Mouse (Mus musculus): ENCODE data around the gene Edem2. TPM values are rescaled to one million over a fixed set of nuclear protein-coding genes. Genes with fewer than 3 reads are reported as not detected.

Edem2 gene
- total RNA-seq (2018; cell fraction: chromatin; rRNA removed): 10 to 100 TPM; 28.7 to 84.5 (median 47.7) TPM
- 10 to 100 TPM; 34.0 to 58.4 (median 43.3) TPM for total RNA-seq (2018; cell fraction: cytosol; rRNA removed)
- total RNA-seq (2018; cell fraction: nucleus; rRNA removed): 10 to 100 TPM; 37.8 to 79.0 (median 50.3) TPM
- 36.4 to 53.2 TPM (median 42.4 TPM) in 3 replicates for polyA plus RNA-seq (2018)

DNA sequence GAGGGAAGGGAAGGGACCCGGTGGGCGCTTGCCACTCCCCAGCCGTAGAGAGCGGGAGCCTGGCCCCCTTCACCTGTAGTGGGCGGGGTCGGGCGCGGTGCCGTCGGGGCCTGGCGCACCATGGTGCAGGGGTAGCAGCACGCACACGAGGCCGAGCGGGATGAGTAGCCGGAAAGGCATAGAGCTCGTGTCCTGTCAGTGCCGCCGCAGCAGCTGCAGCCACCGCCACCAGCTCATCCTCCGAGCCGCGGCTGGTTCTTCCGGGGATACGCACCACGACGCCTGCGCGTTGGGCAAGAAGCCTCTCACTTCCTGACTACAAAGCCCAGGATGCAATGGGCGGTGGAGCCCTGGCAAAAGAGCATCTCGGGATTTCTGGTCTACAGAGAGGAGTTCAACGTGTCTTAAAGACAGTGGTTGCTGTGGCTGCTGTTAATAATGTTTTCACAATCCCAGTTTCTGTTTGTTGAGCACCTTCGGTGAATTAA lies at the start of gene Edem2:
Edem2 (minus strand) TSS at position 318 of the 488 bp plus-strand sequence.
- whole genome bisulfite sequencing (ENCODE audit: missing documents): under 1% methylated on average over 33 of the region's 33 CpGs
- H3K27ac ChIP-seq: no peak within 1 kb of the TSS
- H3K79me2 ChIP-seq (ENCODE audit: inconsistent target): peaks cover 18% of the 10 kb centered on the region; the same call in 1 of the 2 replicates
- H3K4me3 ChIP-seq (ENCODE audit: inconsistent target): peak within 1 kb of the TSS; percentile 79
- 0 out of 2 replicates have a peak, but pooled peaks cover 2% of the 10 kb centered on the region for H3K36me3 ChIP-seq (ENCODE audit: inconsistent target)

DNA sequence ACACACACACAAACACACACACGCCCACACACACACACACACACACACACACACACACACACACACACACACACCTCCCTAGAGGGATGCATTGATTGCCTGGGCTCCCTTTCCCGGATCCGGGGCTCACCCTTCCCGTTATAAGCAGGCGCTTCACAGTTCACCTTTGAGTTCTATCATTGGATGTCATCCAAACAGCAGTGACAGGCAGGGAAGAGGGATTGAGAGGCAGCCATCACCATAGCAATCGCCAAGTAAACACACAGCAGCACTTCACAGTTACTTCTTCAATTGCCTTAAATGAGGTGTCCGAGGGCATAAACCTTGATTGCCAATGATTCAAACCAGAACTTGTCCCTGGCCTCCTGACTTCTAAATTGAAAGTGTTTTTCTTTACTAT lies 49.8 kb upstream of the Edem2 start:
- WGBS (ENCODE audit: missing documents): 47% methylated on average over 5 of the region's 7 CpGs
- no peaks in the 10 kb centered on the region for H3K79me2 ChIP-seq (ENCODE audit: inconsistent target)
- no peak overlapping the region for H3K27ac ChIP-seq
- no peaks in the 10 kb centered on the region for H3K36me3 ChIP-seq (ENCODE audit: inconsistent target)
- no peak overlapping the region for H3K4me3 ChIP-seq (ENCODE audit: inconsistent target)

DNA sequence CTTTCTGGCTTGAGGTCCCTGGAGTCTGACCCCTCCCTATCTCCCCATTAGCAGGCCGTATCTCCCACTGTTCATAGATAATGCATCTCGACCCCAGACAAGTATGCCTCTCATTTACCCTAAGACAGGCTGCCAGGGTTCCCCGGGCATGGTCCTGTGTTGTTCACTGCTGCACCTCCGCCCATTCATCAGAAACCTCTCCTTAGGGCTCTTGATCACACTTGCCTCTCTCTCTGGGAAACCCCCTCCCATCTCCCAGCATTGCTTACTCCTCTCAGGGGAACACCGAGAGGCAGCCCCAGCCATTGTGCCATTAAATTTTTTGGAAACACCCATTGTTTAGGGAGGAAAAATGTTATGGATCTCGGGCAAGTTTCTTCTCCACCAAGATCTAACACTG lies 48.7 kb upstream of the Edem2 start:
- no peak overlapping the region for H3K27ac ChIP-seq
- H3K4me3 ChIP-seq (ENCODE audit: inconsistent target): no peak overlapping the region
- WGBS (ENCODE audit: missing documents): 76% methylated on average over 6 of the region's 6 CpGs
- H3K36me3 ChIP-seq (ENCODE audit: inconsistent target): no peaks in the 10 kb centered on the region
- no peaks in the 10 kb centered on the region for H3K79me2 ChIP-seq (ENCODE audit: inconsistent target)

DNA sequence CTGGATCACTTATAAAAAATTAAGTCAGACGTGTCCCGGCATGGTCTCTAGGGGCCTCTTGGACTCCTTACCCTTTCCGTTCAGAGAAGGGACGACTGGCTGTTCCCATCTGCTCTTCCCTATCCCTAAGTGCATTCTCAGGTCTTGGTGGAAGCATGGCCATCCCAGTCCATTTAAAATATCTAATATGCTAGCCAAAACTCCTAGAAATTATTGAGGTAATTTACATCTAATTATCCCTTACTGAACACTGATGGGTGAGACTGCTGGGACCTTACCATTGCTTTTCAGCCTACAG lies 48.4 kb upstream of the Edem2 start:
- H3K27ac ChIP-seq: no peak overlapping the region
- no peak overlapping the region for H3K4me3 ChIP-seq (ENCODE audit: inconsistent target)
- H3K79me2 ChIP-seq (ENCODE audit: inconsistent target): no peaks in the 10 kb centered on the region
- no peaks in the 10 kb centered on the region for H3K36me3 ChIP-seq (ENCODE audit: inconsistent target)
- WGBS (ENCODE audit: missing documents): 86% methylated on average over 4 of the region's 4 CpGs

DNA sequence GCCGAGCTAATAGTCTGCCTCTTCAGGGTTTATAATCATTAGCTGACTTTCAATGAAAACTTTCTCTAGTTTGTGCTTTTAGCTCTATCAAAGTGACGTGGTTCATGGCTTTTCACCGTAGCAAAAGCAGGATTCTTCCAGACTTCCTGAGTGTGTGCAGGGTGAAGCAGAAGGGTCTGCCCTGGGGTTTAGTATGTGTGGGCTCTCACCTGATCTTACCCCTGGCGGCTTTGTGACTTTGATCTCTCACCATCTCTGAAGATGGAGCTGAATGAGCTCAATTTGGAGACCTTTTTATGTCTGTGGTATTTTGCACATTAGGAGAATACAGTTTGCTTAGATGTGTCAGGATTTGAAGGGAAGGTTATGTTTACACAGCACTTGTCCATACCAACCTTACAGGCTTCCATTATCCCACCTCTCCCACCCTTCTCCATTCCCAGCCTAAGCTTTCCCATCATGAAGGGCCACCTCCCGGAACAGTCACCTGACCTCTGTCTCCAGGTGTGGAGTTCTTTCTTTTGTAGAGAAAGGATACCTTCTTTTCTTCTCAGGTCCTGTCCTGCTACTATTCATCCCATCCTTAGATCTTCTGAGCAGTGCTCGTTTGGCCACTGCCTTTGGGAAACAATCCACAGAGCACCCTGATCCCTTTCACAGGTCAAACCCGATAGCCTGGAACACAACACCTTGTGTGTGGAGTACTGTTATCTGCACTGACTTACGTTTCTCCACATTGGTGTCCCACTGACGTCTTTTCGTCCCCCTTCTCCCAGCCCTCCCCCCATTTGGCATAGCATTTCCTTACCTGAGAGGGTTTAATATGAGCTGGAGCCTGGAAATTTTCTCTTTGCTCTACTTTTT lies 47.8 kb upstream of the Edem2 start:
- 70% methylated on average over 10 of the region's 10 CpGs for WGBS (ENCODE audit: missing documents)
- Histone ChIP-seq H3K4me3 (ENCODE audit: inconsistent target) (no peak overlapping the region), H3K79me2 (ENCODE audit: inconsistent target) (no peaks in the 10 kb centered on the region), H3K27ac (no peak overlapping the region), H3K36me3 (ENCODE audit: inconsistent target) (no peaks in the 10 kb centered on the region)

DNA sequence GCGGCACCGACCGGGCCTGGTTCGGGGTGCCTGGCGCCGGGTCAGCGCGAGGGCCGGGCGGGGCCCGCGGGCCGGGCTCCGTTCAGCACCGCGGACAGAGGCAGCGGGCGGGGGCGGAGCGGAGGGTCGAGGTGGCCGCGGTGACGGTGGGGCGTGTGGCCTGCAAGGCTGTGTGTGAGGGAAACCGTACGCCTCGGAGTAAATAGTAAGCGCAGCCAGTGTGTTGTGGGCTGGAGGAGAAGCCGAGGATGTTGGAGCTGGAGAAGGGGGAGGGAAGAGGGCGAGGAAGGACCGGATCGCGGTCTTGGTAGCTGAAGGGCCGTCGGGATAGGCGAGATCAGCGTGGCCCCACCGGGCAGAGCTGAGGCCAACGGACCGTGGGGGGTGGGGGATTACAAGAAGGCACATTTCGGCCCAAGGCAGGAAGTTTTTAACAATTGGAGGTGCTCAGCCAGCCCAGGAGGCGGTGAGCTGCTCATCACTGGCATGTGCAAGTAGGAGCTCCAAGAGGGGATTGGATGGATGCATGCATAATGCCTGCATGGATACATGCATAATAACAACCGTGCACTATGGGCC lies 46.5 kb upstream of the Edem2 start:
- no peaks in the 10 kb centered on the region for H3K79me2 ChIP-seq (ENCODE audit: inconsistent target)
- H3K36me3 ChIP-seq (ENCODE audit: inconsistent target): no peaks in the 10 kb centered on the region
- WGBS (ENCODE audit: missing documents): 7% methylated on average over 19 of the region's 44 CpGs
- no peak overlapping the region for H3K4me3 ChIP-seq (ENCODE audit: inconsistent target)
- no peak overlapping the region for H3K27ac ChIP-seq

DNA sequence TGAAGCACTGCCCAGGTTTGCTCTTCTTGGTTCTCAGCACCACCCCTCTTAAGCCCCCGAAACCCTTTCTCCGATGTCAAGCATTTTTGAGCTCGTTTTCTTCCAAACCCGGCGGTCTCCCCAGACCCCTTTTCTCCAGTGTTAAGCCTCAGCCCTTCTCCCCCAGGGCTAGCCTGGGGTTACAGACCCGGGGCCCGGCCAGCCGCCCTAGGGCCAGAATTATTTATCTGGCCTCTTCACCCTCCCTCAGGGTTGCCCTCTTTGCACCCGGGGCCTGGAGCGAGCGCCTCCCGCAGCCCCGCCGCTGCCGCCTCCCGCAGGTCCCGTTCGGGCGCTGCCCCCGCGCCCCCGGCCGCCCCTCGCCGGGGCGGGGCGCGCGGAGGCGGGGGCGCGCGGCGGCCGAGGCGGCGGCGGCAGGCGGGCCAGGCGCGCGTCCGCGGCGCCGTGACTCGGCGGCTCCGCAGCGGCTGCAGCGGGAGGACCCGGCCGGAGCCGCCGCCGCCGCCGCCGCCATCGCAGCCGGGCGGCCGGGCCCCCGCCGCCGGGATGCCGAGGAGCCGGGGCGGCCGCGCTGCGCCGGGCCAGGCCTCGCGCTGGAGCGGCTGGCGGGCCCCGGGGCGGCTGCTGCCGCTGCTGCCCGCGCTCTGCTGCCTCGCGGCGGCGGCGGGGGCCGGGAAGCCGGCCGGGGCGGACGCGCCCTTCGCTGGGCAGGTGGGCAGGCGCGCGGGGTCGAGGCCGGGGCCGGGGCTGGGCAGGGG lies 45.8 kb upstream of the Edem2 start, which contains the start of gene Mmp24:
Mmp24 (plus strand) TSS at position 416 of the 758 bp plus-strand sequence.
- H3K27ac ChIP-seq: no peak within 1 kb of the TSS
- H3K36me3 ChIP-seq (ENCODE audit: inconsistent target): no peaks in the 10 kb centered on the region
- no peak within 1 kb of the TSS for H3K4me3 ChIP-seq (ENCODE audit: inconsistent target)
- no peaks in the 10 kb centered on the region for H3K79me2 ChIP-seq (ENCODE audit: inconsistent target)
- 1% methylated on average over 56 of the region's 100 CpGs for WGBS (ENCODE audit: missing documents)

DNA sequence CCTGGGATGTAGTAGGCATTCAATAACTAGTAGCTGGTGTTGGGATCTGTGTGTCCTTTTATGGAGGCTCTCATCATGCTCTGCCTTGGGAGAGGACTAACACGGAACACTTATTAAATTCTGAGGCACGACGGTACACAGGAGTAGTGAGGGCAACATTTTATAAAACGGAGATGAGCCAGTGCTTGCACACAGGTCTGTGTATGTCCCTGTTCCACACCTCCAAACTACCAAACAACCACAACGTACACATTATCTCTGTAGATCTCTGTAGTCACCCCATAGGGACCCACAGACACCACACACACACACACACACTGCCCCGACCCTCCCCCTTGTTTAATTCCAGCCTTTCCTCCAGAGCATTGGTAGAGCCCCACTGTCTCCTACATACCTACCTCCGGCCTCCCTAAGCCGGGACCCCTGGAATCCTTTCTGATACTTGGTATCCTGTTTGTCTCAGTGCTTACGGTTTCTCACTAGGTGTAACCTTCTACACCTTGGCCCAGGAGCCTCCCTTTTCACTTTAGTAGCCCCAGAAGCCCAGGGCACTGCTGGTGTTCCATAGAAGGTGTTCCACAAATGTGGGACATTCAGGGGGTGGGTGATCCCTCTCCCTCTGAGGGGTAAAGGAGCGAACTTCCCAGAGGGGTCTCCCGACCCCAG lies 45.1 kb upstream of the Edem2 start:
- 52% methylated on average over 11 of the region's 11 CpGs for WGBS (ENCODE audit: missing documents)

DNA sequence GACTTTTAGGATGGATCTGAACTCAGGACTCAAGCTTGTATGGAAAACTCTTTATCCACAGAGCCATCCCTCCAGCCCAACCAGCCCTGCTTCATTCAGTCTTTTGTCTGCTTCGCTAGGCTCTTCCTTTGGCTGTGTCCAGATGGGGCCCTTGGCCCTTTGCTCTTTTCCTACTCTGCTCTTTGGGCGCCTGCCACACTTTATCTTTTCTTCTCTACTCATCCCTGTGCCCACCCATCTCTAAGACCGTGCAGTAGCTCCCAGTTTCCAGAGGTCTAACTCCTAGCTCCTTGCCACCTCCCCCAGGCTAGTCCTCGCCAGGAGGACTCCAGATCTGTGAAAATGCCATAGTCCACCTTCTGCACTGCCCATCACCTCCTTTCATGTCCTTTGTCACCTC lies 44.4 kb upstream of the Edem2 start:
- WGBS (ENCODE audit: missing documents): 80% methylated on average over 4 of the region's 4 CpGs

More for the DNA sequence above, 45.1 kb upstream of the Edem2 start:
- H3K4me3 ChIP-seq (ENCODE audit: inconsistent target): no peak overlapping the region
- H3K79me2 ChIP-seq (ENCODE audit: inconsistent target): no peaks in the 10 kb centered on the region
- no peaks in the 10 kb centered on the region for H3K36me3 ChIP-seq (ENCODE audit: inconsistent target)
- H3K27ac ChIP-seq: no peak overlapping the region

DNA sequence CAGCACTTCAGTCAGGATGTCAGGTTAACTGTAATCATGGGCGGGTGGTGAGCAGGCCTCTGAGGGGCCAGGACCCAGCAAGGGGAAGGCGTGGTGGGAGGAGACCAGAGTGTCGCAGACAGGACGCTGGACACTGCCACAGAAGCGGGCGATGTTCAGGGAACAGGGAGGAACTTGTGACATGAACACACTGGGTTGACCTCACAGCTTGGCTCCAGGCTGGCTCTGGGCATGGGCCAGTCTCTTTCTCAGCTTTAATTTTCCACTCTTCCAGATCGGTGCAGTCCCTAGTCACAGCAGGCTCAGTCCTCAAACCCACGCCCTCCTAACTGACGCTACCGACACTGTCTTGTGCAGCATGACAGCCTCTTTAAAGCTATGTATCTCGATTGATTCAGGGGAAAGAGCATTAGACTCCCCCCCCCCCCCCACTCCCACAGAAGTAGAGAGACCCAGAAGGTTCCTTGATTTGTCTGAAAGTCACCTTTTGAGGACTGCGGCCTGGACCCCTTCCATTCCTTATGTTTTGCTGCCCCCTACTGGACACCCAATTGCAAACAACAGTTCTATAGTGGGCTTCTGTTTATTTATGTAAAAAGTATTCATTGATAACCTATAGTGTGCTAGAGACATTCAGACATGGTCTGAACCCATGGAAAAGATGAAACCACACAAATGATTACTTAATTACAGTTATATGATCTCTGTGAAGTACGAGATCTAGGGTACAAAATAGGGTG lies 35.6 kb upstream of the Edem2 start:
- Histone ChIP-seq H3K27ac (no peak overlapping the region), H3K36me3 (ENCODE audit: inconsistent target) (no peaks in the 10 kb centered on the region), H3K4me3 (ENCODE audit: inconsistent target) (no peak overlapping the region), H3K79me2 (ENCODE audit: inconsistent target) (no peaks in the 10 kb centered on the region)
- whole genome bisulfite sequencing (ENCODE audit: missing documents): 70% methylated on average over 13 of the region's 13 CpGs

More for the DNA sequence above, 44.4 kb upstream of the Edem2 start:
- Histone ChIP-seq H3K79me2 (ENCODE audit: inconsistent target) (no peaks in the 10 kb centered on the region), H3K4me3 (ENCODE audit: inconsistent target) (no peak overlapping the region), H3K27ac (no peak overlapping the region), H3K36me3 (ENCODE audit: inconsistent target) (no peaks in the 10 kb centered on the region)

DNA sequence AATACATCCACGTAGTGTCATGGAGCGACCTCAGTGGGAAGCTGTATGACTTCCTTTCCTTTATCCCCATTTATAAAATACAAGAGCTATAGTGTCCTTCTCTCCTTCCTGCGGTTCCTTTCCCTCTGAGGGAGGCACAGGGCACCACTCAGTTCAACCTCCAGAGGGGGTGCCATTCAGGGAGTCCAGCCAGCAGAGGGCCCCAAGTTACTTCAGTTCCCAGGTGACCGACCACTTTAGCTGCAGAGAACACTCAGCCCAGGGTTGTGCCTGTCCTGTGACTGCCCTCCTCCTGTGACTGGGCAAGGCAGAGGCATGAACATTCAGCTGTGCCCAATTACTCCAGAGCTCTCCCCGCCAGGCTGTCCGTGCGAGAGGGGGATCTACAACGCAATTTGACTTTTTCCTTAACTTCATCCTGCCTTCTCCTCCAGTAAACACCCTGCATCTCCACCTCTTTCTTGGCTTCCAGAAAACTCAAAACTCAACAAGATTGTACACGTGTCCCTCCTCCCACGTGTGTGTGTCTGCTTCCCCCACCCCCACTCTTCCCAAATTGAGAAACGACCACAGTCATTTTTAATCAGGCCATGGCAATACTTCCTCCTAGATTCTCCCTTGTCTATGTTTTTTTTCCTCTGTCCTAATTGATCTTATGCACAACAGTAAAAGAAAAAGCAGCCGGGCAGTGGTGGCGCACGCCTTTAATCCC lies 27.7 kb upstream of the Edem2 start:
- 60% methylated on average over 14 of the region's 14 CpGs for WGBS (ENCODE audit: missing documents)
- H3K79me2 ChIP-seq (ENCODE audit: inconsistent target): no peaks in the 10 kb centered on the region
- no peaks in the 10 kb centered on the region for H3K36me3 ChIP-seq (ENCODE audit: inconsistent target)
- no peak overlapping the region for H3K4me3 ChIP-seq (ENCODE audit: inconsistent target)
- H3K27ac ChIP-seq: no peak overlapping the region

DNA sequence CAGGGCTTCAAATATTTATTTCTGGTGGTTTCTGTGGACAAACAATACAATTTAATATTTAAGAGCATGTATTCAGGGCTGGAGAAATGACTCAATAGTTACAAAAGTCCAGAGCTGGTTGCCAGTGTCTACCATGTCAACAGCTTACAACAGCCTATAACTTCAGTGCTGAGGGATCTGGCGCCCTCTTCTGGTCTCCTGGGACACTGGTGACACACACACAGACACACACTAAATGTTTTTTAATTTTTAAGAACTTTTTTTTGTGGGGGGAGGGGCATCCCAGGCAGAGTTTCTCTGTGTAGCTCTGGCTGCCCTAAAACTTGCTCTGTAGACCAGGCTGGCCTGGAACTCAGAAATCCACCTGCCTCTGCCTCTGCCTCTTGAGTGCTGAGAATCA lies 26.5 kb upstream of the Edem2 start:
- no peak overlapping the region for H3K4me3 ChIP-seq (ENCODE audit: inconsistent target)
- 11% methylated on average over 1 of the region's 1 CpGs for WGBS (ENCODE audit: missing documents)
- no peaks in the 10 kb centered on the region for H3K79me2 ChIP-seq (ENCODE audit: inconsistent target)
- H3K27ac ChIP-seq: no peak overlapping the region
- no peaks in the 10 kb centered on the region for H3K36me3 ChIP-seq (ENCODE audit: inconsistent target)

Measured in macrophage (primary cell).